Mouse (Mus musculus) heart, adult 2 months (tissue): Measurements from ENCODE around the gene Axin1.

Experiments
- CTCF ChIP-seq: fragments of 200-600 bp; IDR thresholded peaks from 2 replicates; pipeline ENCODE4 v1.8.1; 2022; ENCODE audit warnings: antibody characterized with exemption, mild to moderate bottlenecking, moderate library complexity
- POLR2A ChIP-seq: fragments of 200-500 bp; IDR thresholded peaks from 2 replicates; pipeline ENCODE4 v1.6.1; 2011; ENCODE audit warnings: mild to moderate bottlenecking, low read depth, low read length, control low read depth; ENCODE audit not compliant: insufficient read depth

GRCm38 (mm10) chr17:26089905-26090632, 48.4 kb upstream of the Axin1 start, which contains the start of gene Decr2:
- TF ChIP-seq CTCF (no peak), POLR2A (peak; percentile 65)
